Mouse (Mus musculus): ENCODE measurements around the gene Tmem126a. TPM values are rescaled to one million over a fixed set of nuclear protein-coding genes. Genes with fewer than 3 reads are reported as not detected.

Gene Tmem126a
- total RNA-seq, 1 experiment from 2014 or later = 26.8 TPM

DNA sequence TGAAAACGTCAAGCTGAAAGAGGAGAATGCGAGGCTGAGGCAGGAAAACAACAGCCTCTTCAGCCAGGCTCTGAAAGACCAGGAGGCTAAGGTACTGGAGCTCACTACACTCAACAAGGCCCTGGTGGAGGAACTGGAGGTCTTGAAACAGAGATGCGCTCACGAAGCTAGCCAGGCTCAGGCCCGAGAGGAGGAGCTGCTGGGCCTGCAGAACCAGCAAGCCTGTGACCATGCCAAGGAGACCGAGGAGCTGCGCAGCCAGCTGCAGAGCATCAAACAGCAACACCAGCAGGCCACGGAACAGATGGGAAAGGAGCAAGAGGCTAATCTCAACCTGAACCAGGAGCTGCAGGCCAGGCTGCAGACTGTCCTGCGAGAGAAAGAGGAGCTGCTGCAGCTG lies 30.0 kb downstream of the Tmem126a start:
- no peak for ATAC-seq (replicated peaks in 1 of 2; ENCODE audit: insufficient read depth in 1 of 2, low FRiP score in 2 of 2, low TSS enrichment in 1 of 2, low read depth in 1 of 2, poor library complexity in 2 of 2, severe bottlenecking in 2 of 2)

DNA sequence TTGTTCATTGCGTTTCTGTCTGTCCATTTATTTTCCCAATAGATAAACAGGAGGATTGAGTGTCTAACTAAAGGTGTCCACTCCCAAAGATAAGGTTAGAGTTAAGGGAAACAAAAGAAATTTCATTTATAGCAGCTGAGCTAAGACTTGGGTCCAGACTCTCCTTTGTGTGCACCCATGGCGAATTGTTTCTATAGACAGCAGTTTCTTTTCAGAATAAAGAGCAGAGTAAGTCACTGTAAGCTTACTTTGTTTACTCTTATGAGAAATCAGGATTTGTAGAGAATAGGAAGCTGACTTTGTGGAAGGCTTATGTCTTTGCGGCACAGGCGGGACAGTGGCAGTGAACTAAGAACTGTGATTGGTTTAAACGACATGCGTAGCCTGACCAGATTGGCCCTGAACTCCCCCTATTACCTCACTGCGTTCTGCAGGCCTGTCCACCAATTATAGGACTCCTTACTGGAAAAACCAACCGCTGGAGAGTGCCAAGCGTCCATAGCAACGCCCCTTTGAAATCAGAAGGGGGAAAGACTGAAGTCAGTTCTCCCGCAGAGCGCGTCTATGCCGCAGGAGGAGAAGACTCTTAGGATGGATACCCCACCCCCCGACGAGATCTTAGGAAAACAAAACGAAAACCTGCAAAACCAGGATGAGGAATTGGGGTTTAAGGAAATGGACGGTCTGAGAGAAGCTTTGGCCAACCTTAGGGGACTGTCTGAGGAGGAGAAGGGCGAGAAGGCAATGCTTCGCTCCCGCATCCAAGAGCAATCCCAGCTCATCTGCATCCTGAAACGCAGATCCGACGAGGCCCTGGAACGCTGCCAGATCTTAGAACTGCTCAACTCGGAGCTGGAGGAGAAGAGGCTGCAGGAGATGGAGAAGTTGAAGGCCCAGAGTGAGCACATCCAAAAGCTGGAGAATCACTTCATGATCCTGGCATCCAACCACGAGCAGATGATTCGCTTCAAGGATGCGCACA lies 30.7 kb downstream of the Tmem126a start, which contains the start of gene Ccdc89:
Ccdc89 (plus strand) TSS at position 558 of the 982 bp plus-strand sequence.
- ATAC-seq (replicated peaks in 1 of 2; ENCODE audit: insufficient read depth in 1 of 2, low FRiP score in 2 of 2, low TSS enrichment in 1 of 2, low read depth in 1 of 2, poor library complexity in 2 of 2, severe bottlenecking in 2 of 2) = peak; percentile 100

DNA sequence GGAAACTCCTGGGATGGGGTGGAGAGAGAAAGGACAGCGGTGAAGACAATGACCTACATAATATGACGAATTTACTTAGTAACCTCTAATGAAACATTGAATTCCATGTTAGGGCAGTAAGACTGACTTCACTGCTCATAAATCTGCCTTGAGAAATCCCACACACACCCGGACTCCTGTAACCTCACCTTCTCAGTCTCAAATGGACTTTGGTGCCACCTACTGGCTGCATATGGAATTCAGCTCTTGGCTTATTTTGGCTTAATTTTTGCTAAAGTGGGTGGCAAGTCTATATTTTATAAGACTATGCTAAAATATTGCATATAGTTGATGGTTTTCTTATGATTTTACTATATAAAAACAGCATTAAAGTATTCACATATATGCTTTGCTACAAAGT lies 47.1 kb downstream of the Tmem126a start:
- peak; percentile 74 to 78; a peak in 3 of 4 replicates for ATAC-seq (replicated peaks in 1 of 2; ENCODE audit: insufficient read depth in 1 of 2, low FRiP score in 2 of 2, low TSS enrichment in 1 of 2, low read depth in 1 of 2, poor library complexity in 2 of 2, severe bottlenecking in 2 of 2)

Other genes with a start within 250 kb of the Tmem126a start
- not detected in 2 replicates for gene Ccdc83, start 191.5 kb downstream of the Tmem126a start, total RNA-seq (2017)
- 0.50 and 1.5 TPM in 2 replicates for gene Sytl2, start 155.0 kb downstream of the Tmem126a start, total RNA-seq (2017)
- 0.89 and 0.94 TPM in 2 replicates for gene Ccdc89, start 30.7 kb downstream of the Tmem126a start, total RNA-seq (2017)
- gene Crebzf, start 14.5 kb downstream of the Tmem126a start, total RNA-seq (2017) = 85.2 and 121 TPM in 2 replicates
- gene Tmem126b, start 18.8 kb upstream of the Tmem126a start, total RNA-seq (2017) = 16.3 and 16.4 TPM in 2 replicates
- gene Dlg2, start 19.4 kb upstream of the Tmem126a start, total RNA-seq (2017) = 3.8 and 4.9 TPM in 2 replicates